Mouse (Mus musculus) right cerebral cortex, adult 2 months (tissue): ENCODE measurements around the gene Adgrf3.
A peak's percentile ranks its signal among the peaks of the same experiment; 100 is the strongest.

Source experiments
- DNase-seq, 2 experiments: peaks; one replicate each; pipeline ENCODE4 v3.0.0; 2021 to 2022; ENCODE audit warnings: low spot score in 2 of 2

Adgrf3 gene

DNA sequence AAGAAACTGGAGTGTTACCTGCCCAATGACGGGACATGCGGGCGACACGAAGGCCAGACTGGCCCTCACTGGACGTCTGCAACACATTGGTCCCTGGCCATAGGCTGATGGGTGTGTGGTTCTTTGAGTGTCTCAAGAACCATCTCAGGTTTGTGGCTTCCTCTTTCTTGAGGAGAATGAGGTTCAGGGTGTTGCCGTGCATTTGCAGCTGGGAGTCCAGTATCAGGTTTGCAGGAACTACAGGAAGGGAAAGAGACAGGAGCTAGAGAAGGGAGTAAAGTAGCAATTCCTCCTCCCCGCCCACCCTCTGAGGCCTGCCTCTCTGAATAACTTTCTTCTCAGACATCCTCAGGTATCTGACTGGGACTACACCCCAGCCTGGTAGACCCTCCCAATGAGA lies 3.3 kb downstream of the Adgrf3 start:
- DNase-seq, result no peak

DNA sequence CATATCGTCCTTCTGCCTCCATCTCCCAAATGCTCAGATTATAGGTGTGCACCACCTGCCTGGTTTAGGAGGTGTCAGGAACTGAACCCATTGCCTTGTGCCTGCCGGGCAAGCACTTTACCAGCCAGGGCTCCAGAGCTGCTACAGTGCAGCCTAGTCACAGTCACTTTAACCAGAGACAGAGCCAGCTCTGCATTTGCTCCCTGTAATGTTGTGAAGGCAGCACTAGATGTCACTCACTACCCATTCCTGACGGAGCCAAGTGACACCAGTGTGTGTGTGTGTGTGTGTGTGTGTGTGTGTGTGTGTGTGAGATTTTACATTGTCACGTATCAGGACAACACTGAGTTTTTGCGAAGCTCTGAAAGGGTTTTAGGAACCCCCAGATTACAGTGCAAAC lies 4.0 kb downstream of the Adgrf3 start:
- DNase-seq, result peak; percentile 48 to 63

DNA sequence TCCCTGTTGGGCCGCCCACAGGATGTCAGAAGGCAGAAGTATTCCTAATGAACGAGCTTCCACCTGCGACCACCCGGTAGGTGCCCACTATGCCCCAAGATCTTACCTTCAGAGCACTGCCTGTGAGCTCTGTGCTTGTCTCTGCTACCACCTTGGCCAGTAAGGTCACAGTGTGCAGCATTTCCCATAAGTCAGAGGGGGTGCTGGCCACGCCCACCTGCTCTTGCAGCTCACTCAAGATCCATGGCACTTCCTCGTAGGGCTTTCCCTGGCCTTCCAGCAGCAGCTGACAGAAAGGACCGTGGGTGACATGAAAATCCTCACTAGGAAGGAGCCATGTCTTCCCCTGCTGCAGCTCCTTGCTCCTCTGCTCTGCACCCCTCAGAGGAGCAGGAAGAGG lies 7.3 kb downstream of the Adgrf3 start:
- no peak for DNase-seq

DNA sequence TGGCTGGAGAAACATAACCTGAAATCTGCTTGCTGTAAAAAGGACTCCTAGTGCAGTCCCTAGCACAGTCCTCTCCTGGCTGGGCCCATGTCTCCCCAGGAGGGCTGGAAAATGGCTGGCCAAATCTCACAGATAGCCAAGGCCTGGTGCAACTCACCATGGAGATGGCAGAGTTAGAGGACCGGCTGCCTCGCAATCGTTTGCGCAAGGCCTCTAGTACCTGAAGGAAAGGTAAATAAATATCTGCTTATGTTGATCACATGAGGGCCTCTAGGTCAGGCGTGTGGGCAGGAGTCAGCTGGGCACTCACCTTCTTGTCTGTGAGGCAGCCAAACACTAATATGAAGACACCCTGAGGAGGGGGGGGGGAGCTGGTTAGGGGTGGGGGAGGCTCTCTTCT lies 10.2 kb downstream of the Adgrf3 start:
- no peak for DNase-seq

DNA sequence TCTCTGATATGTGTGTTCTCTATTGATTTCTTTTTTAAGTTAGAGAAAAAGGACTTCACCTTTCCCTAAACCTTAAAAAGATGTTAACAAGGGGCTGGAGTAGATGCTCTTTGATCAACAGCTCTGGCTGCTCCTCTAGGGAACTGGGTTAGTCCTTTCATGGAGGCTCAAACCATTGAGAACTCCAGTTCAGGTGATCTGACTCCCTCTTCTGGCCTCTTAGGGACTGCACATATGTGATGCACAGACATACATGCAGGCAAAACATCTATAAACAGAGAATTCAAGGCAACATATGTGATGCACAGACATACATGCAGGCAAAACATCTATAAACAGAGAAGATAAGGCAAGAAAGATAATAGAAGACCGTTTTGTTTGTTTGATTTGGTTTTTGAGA lies 13.1 kb downstream of the Adgrf3 start:
- DNase-seq, result no peak

DNA sequence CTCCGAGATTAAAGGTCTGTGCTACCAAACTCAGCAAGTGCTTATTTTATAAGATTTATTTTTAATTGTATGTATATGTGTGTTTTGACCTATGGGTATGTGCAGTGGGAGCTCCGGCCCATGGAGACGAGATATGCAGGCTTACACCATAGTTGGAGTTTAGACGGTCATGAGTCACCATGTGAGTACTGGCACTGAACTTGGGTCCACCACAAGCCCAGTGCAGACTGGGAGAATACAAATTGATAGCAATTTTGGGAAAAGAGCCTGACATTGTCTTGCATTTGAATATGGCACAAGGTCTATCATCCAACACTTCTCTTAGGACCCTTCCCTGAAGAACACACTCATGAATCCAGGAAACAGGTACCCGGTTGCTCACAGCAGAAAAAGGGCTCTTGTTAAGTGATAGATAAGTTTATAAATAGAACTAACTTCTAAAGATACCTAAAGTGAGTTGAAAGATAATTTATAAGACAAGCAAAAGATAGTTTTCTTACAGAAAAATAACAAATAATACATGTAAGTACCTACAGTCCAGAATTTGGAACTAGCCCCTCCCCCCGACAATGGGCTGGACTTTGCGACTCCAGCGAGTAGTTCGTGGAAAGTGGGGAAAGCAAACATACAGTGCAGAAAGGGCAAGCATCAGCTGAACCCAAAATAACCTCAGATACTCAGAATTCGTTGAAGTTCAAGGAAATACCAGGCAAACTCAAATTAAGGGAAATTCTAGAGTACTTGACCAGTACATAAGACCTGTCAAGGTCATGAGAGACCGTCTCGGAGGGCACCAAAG lies 17.6 kb downstream of the Adgrf3 start:
- DNase-seq, result no peak

DNA sequence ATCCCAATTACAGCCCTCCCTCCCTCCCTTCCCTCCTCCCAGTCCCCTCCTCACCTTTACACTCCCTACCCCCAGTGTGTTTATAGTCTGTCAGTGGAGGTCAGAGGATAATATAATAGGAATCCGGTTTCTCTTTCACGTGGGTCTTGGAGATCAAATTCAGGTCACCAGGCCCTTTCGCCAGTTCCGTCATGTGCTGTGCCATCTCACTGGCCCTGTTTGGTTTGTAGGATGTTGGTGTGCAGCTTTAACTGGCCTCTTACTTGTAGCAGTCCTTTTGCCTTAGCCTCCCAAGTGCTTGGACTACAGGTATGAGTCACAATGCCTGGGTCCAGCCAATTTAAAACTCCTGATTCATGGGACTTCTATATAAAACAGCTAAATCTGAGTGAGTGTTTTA lies 29.7 kb downstream of the Adgrf3 start:
- DNase-seq, result no peak

DNA sequence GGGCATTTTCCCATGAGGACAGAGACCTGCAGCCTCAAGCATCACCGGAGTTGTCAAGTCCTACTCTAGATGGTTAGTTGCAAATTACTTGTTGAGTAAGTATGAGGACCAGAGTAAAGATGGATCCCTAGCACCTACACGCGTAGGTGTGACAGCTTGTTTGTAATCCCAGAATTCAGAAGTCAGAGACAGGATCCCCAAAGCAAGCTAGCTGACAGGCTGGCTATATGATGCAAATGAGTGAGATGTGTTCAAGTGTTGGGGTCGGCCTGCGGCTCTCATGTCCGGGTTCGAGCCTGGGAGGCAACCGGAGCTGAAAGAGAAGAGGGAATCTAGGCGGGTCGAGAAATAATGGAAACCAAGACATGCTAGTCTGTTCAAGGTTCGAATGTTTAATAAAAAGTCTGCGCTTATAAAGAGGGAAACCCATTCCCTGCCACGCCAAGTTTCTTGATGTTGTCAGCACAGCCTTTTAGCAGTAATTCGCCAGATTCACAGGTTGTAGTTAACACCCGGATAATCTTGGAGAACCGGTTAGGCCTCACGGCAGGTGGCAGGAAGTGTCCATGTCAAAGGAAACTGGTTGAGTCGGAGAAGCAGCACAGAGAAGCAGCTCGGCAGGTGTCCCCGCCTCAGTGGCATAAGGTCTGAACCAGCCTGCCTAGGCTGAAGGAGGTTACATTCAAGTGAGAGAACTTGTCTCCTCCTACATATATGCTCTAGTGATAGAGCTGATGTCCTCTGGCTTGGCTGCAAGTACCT lies 32.4 kb downstream of the Adgrf3 start:
- DNase-seq, result no peak

DNA sequence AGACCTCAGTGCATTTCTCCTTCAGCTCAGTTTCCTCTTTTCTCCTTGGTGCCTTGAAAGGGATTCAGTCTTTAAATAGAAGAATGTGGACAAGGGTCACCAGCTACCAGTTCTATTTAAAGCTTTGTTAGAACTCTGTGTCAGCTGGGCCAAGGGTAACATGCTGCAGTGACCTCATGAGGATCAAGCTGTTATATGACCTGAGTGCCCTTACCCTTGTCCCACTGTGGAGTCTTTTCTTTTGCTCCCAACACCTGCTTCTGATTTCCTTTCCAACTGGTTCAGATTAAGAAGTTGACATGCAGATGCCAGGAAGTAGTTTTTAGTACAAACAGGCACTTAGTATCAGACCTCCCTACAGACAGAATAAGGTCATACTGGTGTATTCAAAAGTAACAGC lies 33.4 kb downstream of the Adgrf3 start:
- no peak for DNase-seq

DNA sequence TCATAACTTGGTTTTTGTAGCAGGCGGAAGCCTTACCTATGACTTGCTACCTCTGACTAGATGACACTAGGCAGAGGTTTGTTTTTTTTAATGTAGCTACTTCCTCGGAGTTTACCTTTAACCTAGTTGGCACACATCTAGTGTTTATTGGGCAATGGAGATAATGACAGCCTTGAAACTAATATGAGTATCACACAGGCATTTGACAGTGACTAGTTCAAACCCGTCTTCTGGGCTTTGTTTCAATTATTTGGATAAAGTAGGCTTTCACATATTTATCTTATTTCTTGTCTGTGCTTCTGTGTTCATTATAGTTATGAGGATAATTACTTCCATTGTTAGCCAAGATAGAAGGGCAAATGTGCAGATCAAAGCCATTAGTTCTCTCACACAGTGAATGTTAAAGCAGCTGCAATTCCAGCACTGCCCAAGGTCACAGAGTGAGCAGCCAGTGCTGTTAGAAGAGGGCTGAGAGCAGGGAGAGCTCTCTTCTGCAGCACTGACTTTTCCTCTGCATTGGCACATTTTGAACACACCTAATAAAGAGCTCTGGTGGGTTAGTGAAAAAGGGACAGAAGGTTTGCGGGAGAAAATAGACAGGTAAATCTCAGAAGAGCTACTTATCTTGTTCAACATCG lies 35.1 kb downstream of the Adgrf3 start:
- no peak for DNase-seq

DNA sequence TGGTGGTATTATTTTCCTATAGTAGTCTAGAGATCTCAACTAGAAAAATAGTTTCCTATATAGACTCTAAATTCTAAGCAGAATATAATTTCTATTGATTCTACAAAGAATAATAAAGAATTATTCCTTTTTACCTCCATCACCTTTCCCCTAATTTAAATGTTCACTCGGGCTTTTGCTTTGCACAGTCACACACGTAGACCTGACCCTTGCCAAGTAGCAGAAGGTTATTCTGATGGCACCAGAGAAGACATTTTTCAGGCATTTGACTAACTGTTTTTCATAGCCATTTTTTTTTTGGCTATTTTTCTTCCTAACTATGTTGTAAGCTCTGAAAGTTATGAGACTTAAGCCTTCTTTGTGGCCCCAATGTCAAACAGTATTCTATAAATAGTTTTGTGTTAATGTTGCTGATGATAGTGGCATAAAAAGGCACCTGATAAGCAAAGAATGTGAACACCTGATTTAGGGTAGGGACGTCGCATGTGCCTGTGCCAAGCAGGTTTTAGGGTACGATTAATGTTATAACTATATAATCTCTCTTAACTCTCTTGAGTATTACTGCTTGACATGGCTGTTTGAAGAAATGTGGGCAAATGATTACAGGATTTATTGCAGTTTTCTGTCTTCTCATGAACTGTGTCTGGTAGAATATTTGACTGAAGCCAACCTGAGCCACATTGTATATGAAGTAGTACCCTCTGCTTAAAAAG lies 40.1 kb downstream of the Adgrf3 start:
- no peak for DNase-seq

DNA sequence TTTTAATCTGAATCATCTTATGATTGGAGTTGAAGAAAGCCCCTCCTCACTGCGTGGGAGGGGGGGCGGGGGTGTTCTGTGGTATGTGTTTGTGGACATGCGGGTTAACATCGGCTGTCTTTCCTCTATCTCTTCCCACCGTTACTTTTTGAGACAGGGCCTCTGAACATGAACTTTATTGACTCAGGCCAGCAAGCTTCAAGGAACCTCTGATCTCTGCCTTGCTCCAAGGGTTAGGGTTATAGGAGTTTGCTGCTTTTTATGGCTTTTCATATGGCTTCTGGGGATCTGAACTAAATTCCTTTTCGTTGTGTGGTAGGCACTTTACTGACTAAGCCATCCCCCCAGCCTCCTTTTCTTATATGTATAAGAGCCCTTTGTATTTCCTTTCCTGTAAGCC lies 43.2 kb downstream of the Adgrf3 start:
- no peak for DNase-seq

DNA sequence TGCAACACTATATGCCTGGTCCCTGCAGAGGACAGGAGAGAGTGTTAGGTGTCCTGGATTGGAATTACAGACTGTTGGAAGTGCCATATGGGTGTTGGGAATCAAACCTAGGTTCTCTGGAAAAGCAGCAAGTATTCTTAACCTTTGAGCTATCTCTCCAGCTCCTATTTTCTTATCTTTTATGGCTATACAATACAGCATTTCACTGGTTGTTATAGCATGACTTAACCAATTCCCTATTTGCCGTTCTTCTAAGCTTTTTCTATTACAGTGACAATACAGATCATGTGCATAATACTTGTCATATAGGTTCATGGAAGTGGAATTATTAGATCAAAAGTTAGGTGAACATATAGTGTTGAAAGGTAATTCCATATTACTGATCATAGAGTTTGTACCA lies 43.7 kb downstream of the Adgrf3 start:
- no peak for DNase-seq

DNA sequence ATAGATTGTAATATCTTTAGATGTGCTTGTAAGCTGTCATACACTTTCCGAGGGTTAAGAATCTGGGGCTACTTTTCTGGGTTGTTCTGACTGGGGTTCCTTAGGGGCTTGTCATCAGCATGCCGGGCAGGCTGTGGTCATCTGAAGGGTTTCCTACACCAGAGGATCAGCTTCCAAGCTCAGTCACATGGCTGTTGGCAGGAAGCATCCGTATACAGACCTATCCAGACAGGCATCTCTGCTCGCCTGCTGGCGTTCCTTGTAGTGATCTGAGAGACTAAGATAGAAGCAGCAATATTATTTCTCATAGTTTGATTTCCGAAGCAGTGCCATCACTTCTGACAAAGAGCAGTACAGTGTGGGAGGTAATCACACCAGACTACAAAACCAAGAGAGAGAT lies 45.9 kb downstream of the Adgrf3 start:
- DNase-seq, result peak in 1 of 2 experiments; percentile 22

DNA sequence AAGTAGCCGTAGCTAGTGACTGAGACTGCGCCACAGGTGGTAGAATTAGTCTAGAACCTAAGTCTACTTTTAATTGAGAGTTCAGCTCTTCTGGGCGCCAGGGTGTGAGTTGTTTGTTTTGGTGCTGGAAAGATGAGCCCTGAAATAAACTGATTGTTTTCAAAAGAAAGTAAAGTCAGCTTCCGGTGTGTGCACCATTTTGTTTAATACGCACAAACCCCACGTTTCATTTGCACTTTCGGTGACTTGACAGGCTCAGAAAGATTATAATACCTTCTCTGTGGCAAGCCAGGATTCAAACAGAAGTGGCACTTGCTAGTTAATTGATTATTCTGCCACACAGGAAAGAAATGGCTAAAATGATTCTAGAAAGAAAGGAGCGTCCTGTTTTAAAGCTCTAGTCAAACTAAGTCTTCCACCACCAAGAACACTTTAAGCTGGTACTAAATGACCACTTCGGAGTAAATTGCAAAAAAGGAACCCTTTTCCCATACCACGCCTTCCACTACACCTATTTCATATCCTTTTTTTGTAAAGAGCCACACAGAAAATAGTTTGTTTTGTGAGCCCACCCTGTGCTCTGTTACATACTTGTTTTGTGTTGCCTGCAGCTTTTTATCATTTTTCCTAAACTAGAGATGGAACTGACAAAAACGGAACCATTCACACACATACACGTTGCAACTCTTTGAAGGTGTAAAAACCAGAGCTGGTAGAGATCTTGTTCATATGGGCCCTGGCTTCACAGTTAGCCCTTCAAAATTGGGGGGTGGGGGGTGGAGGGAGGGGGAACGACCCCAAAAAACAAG lies 49.5 kb downstream of the Adgrf3 start:
- DNase-seq, result no peak

DNA sequence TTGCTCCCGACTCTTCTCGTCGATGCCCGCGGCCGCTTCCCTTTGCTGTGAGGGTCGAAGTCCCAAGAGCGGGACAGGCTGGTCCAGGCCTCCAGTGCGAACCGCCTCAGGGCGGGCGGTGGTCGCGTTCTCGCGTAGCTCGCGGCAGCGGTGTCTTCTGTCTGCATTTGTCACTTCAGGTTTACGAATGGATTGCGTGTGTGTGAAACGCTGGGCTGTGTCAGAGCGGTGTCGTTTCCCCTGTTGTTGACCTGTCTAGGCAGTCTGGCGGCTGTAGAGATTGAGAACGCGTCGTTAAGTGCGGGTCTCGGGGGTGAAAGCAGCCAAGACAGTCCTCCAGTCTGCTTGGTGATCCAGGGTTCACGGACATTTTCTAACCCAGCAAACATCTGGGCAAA lies 50.1 kb downstream of the Adgrf3 start:
- peak in 1 of 2 experiments; percentile 55 for DNase-seq

DNA sequence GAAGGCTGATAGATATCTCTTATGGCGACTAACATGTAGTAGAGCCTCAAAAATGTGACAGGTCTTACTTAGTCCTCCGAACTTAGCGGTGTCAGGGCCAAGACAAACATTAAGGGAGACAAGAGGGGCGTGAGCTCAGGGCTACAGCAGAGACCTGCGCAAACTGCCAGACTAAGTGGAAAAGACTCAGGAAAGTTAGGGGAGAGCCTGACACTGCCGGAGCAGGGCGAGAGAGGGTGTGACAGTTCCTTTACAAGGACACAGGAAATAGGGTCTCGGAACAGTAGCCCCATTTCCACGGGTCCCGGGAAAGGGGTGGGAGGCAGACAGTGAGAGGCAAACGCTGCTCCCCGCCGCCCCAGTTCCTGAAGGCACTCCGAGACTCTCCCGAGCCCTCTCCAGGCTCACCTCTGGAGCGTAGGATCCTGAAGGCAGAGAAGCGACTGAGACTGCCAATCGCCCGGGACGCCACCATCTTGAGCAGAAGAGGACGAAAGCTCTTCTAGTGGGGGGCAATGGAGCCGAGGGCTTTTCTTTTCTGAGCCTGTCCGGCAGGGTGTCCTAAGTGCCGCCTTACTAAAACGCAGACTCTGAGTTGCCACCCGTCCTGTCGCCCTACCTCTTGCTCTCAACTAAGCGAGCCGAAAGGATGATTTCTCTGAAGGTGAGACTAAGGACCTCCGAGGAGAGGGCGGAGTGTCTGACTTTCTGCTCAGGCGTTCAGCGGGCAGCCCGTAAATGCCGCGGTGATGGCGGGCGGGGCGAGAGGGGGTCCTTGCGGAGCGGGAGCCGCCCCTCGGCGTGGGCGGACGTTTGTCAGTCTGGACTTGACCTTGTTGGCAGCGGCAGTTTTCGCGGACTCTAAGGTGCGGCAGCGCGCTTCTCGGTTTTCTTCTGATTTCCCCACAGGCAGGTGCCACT lies 50.8 kb downstream of the Adgrf3 start, which contains the start of the genes Hadha and Hadhb:
Gene Hadha (minus strand): TSS at position 689 of the 921 bp plus-strand sequence.
Gene Hadhb (plus strand): TSS at position 775 of the 921 bp plus-strand sequence.
- peak; percentile 94 to 96 for DNase-seq

DNA sequence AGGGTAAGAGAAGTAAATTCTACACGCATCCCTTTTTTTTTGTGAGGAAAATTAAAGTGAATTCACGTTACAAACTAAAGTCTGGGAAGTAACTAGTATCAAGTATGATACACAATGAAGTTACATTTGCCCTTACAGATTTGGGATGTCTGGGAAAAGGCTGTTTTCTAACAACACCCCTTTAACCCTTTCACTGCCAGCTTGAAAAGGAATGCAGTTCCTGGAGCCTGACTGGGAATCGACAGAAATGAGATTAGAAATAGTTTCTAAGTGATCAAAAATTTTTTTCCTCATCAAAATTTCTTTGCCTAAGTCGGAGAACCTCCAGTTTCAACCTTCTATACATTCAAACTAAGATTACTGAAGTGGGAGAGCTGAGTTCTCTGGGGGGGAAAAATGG lies 51.5 kb downstream of the Adgrf3 start:
- DNase-seq, result no peak

DNA sequence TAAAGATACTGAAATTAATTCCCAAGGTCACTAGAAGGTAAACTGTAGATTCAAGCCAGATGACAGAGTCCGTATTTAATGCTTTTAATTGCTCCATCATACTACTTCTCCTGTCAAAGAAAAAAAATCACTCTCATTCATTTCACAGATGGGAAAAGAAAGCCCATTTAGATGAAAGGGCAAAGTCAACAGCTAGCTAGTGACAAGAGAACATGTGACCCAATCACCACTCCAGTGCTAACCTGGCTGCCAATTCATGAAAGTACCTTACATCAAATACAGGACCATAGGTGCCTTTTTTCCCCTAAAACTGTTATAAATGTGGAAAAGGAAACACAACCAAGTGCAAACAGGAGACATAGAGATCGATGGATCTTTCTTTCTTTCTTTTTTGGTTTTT lies 52.3 kb downstream of the Adgrf3 start:
- DNase-seq, result no peak

DNA sequence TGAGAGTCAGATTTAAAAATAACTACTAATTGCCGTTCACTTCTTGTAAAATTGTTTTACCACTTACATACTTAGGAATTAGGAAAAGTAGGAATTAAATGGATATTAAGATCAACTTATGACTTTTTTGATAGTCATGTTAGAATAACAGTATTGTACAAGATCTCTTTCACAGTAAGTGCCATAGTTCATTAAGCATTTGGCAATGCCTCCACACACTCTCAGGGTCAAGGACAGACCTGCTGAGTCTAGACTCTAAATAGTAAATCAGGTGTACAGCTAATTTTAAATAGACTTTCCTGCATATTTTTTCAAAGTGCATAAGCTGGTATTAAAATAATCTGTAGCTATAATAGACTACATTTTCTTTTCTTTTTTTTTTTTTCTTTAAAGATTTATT lies 53.1 kb downstream of the Adgrf3 start:
- no peak for DNase-seq
